Mouse (Mus musculus) embryo, embryonic 10.5 days (tissue): Measurements from ENCODE around the gene Sun1.

ENCODE experiments used
- DNase-seq: peaks from one replicate; pipeline ENCODE4 v3.0.0-alpha.2; 2015; ENCODE audit warnings: low spot score

Sun1 gene

DNA sequence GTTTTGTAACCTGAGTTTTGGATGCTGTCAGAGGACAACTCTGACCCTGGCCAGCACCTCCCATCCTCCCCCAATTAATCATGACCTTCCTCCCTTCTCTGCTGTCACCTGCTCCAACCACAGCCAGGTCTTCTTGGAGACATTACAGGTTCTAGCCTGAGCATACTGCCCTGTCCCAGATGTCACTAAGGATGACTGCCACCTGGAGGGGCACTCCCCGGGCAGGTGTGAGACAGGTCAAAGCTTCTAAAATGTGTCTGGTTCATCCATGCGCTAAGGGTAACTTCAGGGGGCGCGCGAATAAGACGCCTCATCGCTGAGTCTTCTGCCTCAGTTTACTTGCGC is 51.3 kb downstream of the Sun1 start:
- no peak for DNase-seq

DNA sequence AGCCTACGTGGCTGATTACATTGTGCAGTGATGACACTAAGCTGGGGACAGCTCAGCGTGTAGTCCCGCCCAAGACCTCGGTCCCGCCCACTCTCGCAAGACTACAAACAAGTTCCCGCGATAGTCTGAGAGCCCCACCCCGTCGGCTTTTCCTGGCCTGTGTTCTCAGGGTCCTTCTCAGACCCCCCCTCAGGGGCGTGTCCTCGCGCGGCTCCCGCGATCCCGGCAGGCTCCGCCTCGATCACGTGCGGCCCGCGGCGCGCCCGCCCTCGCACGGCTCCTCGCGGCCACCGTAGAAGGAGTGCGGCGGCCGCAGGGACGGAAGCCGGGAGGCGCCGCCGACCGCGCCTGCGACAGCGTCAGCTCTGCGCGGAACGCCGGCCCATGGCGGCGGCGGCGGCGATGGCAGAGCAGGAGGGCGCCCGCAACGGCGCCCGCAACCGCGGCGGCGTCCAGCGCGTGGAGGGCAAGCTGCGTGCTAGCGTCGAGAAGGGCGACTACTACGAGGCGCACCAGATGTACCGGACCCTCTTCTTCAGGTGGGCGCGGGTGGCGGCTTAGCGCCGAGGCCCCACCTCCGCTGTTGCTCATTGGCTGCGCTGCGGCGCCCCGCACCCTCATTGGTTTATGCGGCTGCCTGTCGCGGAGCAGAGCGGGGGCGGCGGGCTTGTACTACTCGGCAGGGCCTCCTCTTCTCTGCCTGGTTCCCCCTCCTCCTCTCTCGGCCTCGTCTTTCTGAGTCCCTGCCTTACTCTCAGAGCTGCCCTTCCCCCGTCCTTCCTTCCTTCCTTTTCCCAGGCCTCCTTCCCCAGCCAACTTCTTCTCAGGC is 51.9 kb downstream of the Sun1 start, which contains the start of gene Get4:
TSS of gene Get4 (plus strand) at position 244 of the 829 bp plus-strand sequence.
- DNase-seq: peak; percentile 100

DNA sequence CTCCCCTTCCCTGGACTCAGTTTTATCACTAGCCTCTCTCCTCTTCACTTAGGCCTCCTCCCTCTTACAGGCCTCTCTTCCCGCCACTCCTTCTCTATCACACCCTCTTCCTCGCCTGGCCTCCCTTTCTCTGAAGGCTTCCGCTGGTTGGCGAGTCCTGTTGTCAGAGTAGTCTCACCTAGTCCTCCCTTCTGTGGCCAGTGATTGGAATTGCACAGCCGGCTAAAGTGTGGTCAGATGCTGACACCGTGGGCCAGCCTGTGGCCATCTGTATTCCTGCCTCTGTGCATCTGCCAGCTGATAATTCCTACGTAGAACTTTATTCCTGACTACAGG is 52.4 kb downstream of the Sun1 start:
- no peak for DNase-seq

DNA sequence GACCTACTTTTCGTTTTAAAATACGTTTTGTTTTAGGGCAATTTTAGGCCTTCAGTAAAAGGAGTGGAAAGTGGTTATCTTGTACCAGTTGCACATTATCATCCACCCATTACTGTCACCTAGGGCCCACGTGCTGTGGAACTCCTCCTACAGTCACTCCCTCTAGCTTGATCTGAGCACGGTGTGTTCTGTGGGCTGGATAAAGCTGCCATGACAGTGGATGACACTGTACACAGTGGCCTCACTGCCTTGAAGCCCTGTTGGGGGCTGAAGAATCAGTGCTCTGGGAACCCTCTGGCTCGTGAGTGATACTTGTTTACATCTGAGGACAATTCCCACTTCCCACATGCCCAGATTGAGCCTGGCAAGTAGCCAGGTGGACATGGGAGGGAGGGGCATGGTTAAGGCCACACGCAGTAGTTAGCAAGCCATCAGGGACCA is 52.9 kb downstream of the Sun1 start:
- DNase-seq: peak; percentile 19

DNA sequence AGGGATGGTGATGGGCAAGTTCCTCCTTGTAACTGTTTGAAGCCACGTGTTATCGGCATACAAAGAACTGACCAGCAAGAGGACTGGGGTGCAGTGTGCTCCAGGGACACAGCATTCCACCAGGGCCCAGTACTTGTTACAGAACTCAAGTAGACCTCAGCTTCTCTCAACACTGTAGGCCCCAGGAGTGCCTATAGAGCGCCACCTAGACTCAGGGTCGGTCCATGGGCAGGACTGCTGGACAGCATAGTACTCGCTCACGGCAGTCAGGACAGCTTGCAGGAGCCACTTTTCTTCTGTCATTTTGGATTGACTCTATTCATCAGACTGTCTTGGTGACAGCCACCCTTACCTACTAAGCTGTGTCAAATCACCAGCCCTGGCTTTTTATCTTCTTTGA is 54.5 kb downstream of the Sun1 start:
- DNase-seq: no peak

- DNase-seq: no peak
These were observed 55.3 kb downstream of the Sun1 start for GRCm38 (mm10) chr5:139255777-139256176.

DNA sequence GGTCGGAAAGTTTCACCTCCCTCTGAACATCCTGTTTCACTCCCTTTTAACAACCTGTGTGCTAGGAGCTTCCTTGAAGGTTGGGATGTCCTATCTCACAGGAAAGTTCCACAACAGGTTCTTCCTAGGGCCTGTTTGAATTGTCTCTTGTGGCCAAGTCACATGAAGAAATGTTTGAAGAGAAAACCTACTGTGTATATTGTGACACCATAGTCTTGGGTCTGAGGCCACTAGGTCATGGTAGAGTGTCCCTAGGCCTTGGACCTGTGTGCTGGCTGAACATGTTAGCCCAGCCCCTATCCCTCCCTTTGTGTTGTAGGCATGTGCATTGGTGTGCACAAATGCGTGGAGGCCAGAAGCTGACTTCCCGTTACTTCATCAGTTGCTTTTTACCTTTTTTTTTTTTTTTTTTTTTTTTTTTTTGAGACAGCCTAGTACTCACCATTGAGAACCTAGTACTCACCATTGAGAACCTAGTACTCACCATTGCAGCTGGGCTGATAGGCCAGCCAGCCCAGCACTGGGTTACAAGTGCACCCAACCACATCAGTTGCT is 55.9 kb downstream of the Sun1 start:
- DNase-seq: no peak

GRCm38 (mm10) chr5:139257265-139257664 is 56.8 kb downstream of the Sun1 start:
- DNase-seq: no peak

- no peak for DNase-seq
These were observed 57.4 kb downstream of the Sun1 start for GRCm38 (mm10) chr5:139257818-139258217.

- no peak for DNase-seq
These were observed 58.1 kb downstream of the Sun1 start for GRCm38 (mm10) chr5:139258371-139259035.

- DNase-seq: no peak
These were observed 59.4 kb downstream of the Sun1 start for GRCm38 (mm10) chr5:139259853-139260252.

- no peak for DNase-seq
These were observed 61.0 kb downstream of the Sun1 start for GRCm38 (mm10) chr5:139261403-139261802.

DNA sequence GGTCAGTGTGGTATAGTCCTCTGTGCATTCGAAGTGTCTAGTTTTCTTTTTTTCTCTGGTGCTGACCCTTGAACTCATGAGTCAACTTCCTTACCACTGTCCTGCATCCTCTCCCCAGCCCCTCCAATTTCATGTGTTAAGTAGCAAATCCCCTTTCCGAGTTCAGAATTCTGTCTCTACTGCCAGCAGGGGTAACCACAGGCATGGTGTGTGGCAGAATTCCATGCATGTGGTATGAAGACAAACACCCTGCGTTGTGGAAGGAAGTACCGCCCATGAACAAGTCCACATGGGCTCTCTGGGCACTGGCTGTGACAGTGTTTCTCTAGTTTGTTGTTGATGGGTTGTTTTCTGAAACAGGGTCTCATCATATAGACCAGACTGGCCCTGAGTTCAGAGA is 67.2 kb downstream of the Sun1 start:
- DNase-seq: no peak

- DNase-seq: no peak
These were observed 70.5 kb downstream of the Sun1 start for GRCm38 (mm10) chr5:139270806-139271521.

DNA sequence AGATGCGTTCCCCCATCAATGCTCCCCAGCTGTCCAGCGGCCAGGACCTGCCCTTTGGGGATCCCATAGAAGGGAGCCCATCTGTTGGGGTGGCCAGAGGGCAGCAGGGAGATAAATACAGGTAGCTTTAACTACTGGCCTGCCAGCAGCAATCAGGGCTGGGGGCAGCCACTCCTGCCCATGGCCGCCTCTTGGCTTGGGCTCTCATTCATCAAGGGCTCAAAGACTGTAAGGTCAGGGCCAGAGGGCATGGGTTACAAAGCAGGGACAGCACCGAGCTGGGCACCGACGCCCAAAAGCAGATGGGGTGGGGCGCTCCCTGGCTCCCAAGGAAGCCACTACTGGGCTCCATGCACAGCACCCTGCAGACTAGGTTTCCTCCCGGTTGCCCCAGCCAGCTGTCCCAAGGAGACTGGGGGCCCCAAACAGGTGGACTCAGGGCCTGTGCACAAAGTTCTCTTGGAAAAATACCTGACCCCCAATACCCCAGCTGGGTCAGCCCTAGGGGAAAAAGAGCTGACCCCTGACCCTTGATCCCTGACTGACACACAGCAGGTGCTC is 71.6 kb downstream of the Sun1 start:
- DNase-seq: no peak

DNA sequence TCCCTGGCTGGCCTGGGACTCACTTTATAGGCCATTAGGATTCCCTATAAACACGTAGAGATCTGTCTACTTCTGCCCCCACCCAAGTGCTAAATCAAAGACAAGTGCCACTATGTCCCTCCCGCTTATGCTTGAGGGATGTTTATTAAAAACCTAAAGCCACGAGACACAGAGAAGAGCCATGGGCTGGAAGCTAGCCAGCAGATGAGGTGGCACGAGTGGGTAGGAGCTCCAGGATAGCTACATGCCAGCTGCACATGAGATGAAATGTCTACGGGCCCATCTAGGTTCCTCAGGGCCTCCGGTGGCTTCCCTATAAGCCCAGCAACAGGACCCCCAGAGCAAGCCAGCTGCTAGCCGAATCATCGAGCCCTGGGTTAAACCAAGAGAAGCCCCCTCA is 76.8 kb downstream of the Sun1 start:
- DNase-seq: no peak

GRCm38 (mm10) chr5:139281373-139282112 is 81.1 kb downstream of the Sun1 start:
- DNase-seq: no peak

- peak; percentile 91 for DNase-seq
These were observed 81.8 kb downstream of the Sun1 start for GRCm38 (mm10) chr5:139282191-139282590.

DNA sequence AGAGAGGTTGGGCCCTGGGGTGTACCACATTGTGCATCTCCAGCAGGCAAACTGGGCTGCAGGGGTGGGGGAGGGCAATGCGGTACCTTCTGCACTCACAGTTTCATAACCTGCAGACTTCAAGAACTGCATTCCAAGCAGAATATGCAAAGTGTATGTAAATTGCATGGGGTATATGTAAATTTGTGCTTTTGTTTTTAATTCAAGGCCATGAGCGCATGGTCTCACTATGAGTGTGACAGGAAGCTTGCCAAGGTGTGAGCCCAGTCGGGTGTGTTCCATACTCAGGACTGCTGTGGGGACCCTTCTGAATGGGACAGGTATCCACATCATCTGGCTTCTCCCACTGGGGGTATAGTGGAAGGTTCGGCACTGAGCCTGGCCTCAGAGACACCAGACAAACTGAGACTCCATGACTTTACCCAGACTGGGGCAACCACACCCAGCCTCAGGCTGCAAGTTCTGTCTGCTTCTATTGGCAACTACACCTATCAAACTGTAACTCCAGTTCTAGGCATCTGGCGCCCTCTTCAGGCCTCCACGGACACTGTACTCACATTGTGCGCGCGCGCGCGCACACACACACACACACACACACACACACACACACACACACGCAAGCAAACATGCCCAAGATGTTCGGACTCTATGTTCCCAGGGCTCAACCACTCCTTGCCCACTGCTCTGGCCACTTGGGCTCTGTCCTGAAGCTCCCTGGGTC is 83.2 kb downstream of the Sun1 start:
- no peak for DNase-seq

- DNase-seq: no peak
These were observed 85.1 kb downstream of the Sun1 start for GRCm38 (mm10) chr5:139285383-139286067.
